Mouse (Mus musculus): ENCODE data around the gene Asb8.

DNA sequence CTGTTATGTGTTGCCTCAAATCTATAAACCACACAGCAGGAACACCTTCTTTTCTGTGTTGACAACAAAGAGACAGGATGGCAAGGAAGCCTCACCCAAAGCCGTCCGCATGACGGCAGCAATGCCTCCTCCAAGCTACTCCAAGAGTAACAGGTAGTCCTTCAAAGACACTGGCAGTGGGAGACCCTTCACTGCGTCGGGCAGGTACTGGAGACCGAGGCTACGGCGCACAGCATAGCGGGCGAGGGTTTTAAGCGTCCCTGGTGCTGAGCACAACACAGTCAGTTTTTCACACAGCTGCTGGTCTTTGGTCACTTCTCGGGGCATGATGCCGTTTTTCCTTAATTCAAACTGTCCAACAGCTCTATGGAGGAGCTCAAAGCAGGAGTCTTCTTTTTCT is 29.8 kb downstream of the Asb8 start:
- no peak for TF ChIP-seq CTCF (conservative IDR thresholded peaks at IDR 0.05; ENCODE audit: low read length)
- TF ChIP-seq POU5F1 (IDR thresholded peaks at IDR 0.05; ENCODE audit: borderline replicate concordance, low read length): no peak
